Mouse (Mus musculus): ENCODE results near the gene Hoxa5. TPM values are rescaled to one million over a fixed set of nuclear protein-coding genes. Genes with fewer than 3 reads are reported as not detected.
A peak's percentile ranks its signal among the peaks of the same experiment; 100 is the strongest.

The Hoxa5 gene
- polyA plus RNA-seq (2021): 21.4 TPM

GRCm38 (mm10) chr6:52204050-52204752 lies at the start of gene Hoxa5:
TSS of gene Hoxa5 (minus strand) at chr6:52204587.
- in situ Hi-C loops (cut with MboI; ENCODE audit: low pct_unique_long_range_greater_than_20kb): loop anchor here (25.0 kb wide), 1 partner anchor 492 kb away; no protein-coding TSS in a partner anchor
- ChIA-PET CTCF (interaction anchor here (0.6 to 2.5 kb wide), 11 partner anchors 11 to 213 kb away, joined by 3 to 12 read pairs (median 4); partner anchors contain the start of gene 5730596B20Rik), POLR2A (interaction anchor here (0.6 to 1.6 kb wide), 5 partner anchors 9 to 203 kb away, joined by 3 to 4 read pairs (median 4); partner anchors contain the start of gene Hoxa4)
- no peaks in the 10 kb centered on the region for H3K27me3 ChIP-seq
- DNase-seq (ENCODE audit: low read depth, low spot score) (no peak), ATAC-seq (peak; percentile 28)
- no peak for TF ChIP-seq CTCF (IDR thresholded peaks at IDR 0.05)

- DNase-seq (ENCODE audit: low read depth, low spot score) (no peak), ATAC-seq (no peak)
- CTCF ChIA-PET: no interaction called here
- in situ Hi-C loops (cut with MboI; ENCODE audit: low pct_unique_long_range_greater_than_20kb): loop anchor here (5.0 kb wide), 1 partner anchor 468 kb away; no protein-coding TSS in a partner anchor
- TF ChIP-seq CTCF (IDR thresholded peaks at IDR 0.05): no peak
- POLR2A ChIA-PET: no interaction called here
- no peaks in the 10 kb centered on the region for H3K27me3 ChIP-seq
Measured at GRCm38 (mm10) chr6:52253511-52254500, 49.4 kb upstream of the Hoxa5 start.

- no peak for ATAC-seq
Measured at GRCm38 (mm10) chr6:52252775-52253376, 48.5 kb upstream of the Hoxa5 start.

GRCm38 (mm10) chr6:52252016-52252774 lies 47.8 kb upstream of the Hoxa5 start:
- POLR2A ChIA-PET: interaction anchor here (0.7 kb wide), 1 partner anchor 11 kb away, joined by 3 read pairs; the partner anchor contains the start of gene Hoxa10
- ATAC-seq: no peak
- no peak for TF ChIP-seq CTCF (IDR thresholded peaks at IDR 0.05)
- in situ Hi-C loops (cut with MboI; ENCODE audit: low pct_unique_long_range_greater_than_20kb): loop anchor here (5.0 kb wide), 1 partner anchor 470 kb away; no protein-coding TSS in a partner anchor
- no peaks in the 10 kb centered on the region for H3K27me3 ChIP-seq
- no peak for DNase-seq (ENCODE audit: low read depth, low spot score)
- CTCF ChIA-PET: interaction anchor here (1.4 to 1.6 kb wide), 2 partner anchors 9 to 350 kb away, joined by 4 read pairs; no protein-coding TSS in a partner anchor

More at GRCm38 (mm10) chr6:52252775-52253376, 48.5 kb upstream of the Hoxa5 start:
- in situ Hi-C loops (cut with MboI; ENCODE audit: low pct_unique_long_range_greater_than_20kb): loop anchor here (5.0 kb wide), 1 partner anchor 469 kb away; no protein-coding TSS in a partner anchor
- H3K27me3 ChIP-seq: no peaks in the 10 kb centered on the region
- POLR2A ChIA-PET: interaction anchor here (0.7 kb wide), 1 partner anchor 12 kb away, joined by 3 read pairs; the partner anchor contains the start of gene Hoxa10
- TF ChIP-seq CTCF (IDR thresholded peaks at IDR 0.05): no peak
- no peak for DNase-seq (ENCODE audit: low read depth, low spot score)
- CTCF ChIA-PET: interaction anchor here (1.4 to 1.6 kb wide), 2 partner anchors 9 to 349 kb away, joined by 4 read pairs; no protein-coding TSS in a partner anchor

- no peak for TF ChIP-seq CTCF (IDR thresholded peaks at IDR 0.05)
- POLR2A ChIA-PET: no interaction called here
- in situ Hi-C loops (cut with MboI; ENCODE audit: low pct_unique_long_range_greater_than_20kb): loop anchor here (5.0 kb wide), 1 partner anchor 471 kb away; no protein-coding TSS in a partner anchor
- ATAC-seq: no peak
- CTCF ChIA-PET: interaction anchor here (1.0 to 1.6 kb wide), 3 partner anchors 10 to 587 kb away, joined by 3 to 4 read pairs (median 4); no protein-coding TSS in a partner anchor
- no peak for DNase-seq (ENCODE audit: low read depth, low spot score)
- no peaks in the 10 kb centered on the region for H3K27me3 ChIP-seq
Measured at GRCm38 (mm10) chr6:52251177-52251879, 46.9 kb upstream of the Hoxa5 start.

GRCm38 (mm10) chr6:52249826-52250225 lies 45.4 kb upstream of the Hoxa5 start:
- TF ChIP-seq CTCF (IDR thresholded peaks at IDR 0.05): no peak
- POLR2A ChIA-PET: no interaction called here
- CTCF ChIA-PET: interaction anchor here (1.2 kb wide), 1 partner anchor 9 kb away, joined by 3 read pairs; the partner anchor contains the start of gene Hoxa10
- in situ Hi-C loops (cut with MboI; ENCODE audit: low pct_unique_long_range_greater_than_20kb): loop anchor here (5.0 to 25.0 kb wide), 2 partner anchors 472 to 1263 kb away; no protein-coding TSS in a partner anchor
- no peak for DNase-seq (ENCODE audit: low read depth, low spot score)
- no peak for ATAC-seq
- no peaks in the 10 kb centered on the region for H3K27me3 ChIP-seq

- DNase-seq (ENCODE audit: low read depth, low spot score) (no peak), ATAC-seq (no peak)
- TF ChIP-seq CTCF (IDR thresholded peaks at IDR 0.05): no peak
- CTCF ChIA-PET: interaction anchor here (1.2 kb wide), 1 partner anchor 9 kb away, joined by 3 read pairs; the partner anchor contains the start of gene Hoxa10
- POLR2A ChIA-PET: interaction anchor here (21.2 kb wide), 1 partner anchor 26 kb away, joined by 778 read pairs; the partner anchor contains the start of genes Gm28308, Hoxa3, Hoxa6 and Hoxa7
- no peaks in the 10 kb centered on the region for H3K27me3 ChIP-seq
- in situ Hi-C loops (cut with MboI; ENCODE audit: low pct_unique_long_range_greater_than_20kb): loop anchor here (25.0 kb wide), 1 partner anchor 1262 kb away; no protein-coding TSS in a partner anchor
Measured at GRCm38 (mm10) chr6:52249415-52249738, 45.0 kb upstream of the Hoxa5 start.

- DNase-seq (ENCODE audit: low read depth, low spot score) (no peak), ATAC-seq (no peak)
- no peaks in the 10 kb centered on the region for H3K27me3 ChIP-seq
- ChIA-PET CTCF (interaction anchor here (1.2 to 4.4 kb wide), 2 partner anchors 8 kb away, joined by 3 to 27 read pairs; partner anchors contain the start of gene Hoxa10), POLR2A (interaction anchor here (21.2 kb wide), 1 partner anchor 26 kb away, joined by 778 read pairs; the partner anchor contains the start of genes Gm28308, Hoxa3, Hoxa6 and Hoxa7)
- in situ Hi-C loops (cut with MboI; ENCODE audit: low pct_unique_long_range_greater_than_20kb): loop anchor here (25.0 kb wide), 1 partner anchor 1262 kb away; no protein-coding TSS in a partner anchor
- TF ChIP-seq CTCF (IDR thresholded peaks at IDR 0.05): no peak
Measured at GRCm38 (mm10) chr6:52248638-52249414, 44.4 kb upstream of the Hoxa5 start.

Data from Patski (cell line).